Mouse (Mus musculus): ENCODE data around the gene Tbc1d22a. TPM values are rescaled to one million over a fixed set of nuclear protein-coding genes. Genes with fewer than 3 reads are reported as not detected.

The Tbc1d22a gene
- polyA plus RNA-seq, 1 experiment, result 30.5 TPM

- Histone ChIP-seq H3K36me3 (ENCODE audit: control insufficient read depth, insufficient read depth) (no peaks in the 10 kb centered on the region), H3K4me2 (ENCODE audit: low read depth) (no peak overlapping the region)
- TF ChIP-seq E2F4 (IDR thresholded peaks at IDR 0.05; ENCODE audit: insufficient read depth) (no peak), USF1 (IDR thresholded peaks at IDR 0.05; ENCODE audit: low read depth) (no peak), POLR2A (IDR thresholded peaks at IDR 0.05; ENCODE audit: insufficient read length, low read depth) (no peak), MAX (IDR thresholded peaks at IDR 0.05; ENCODE audit: low read depth) (no peak), REST (IDR thresholded peaks at IDR 0.05; ENCODE audit: insufficient read depth, insufficient read length) (no peak), TCF12 (IDR thresholded peaks at IDR 0.05; ENCODE audit: insufficient read depth, poor library complexity, severe bottlenecking) (no peak), POLR2AphosphoS2 (IDR thresholded peaks at IDR 0.05; ENCODE audit: insufficient read length, low read depth) (no peak), SRF (IDR thresholded peaks at IDR 0.05; ENCODE audit: control insufficient read depth, insufficient read length, low read depth) (no peak), MYOG (IDR thresholded peaks at IDR 0.05; ENCODE audit: control insufficient read depth in 1 of 3, insufficient read depth in 1 of 3, insufficient read length in 2 of 3, low read depth in 2 of 3) (no peak), CEBPB (IDR thresholded peaks at IDR 0.05; ENCODE audit: insufficient read depth, poor library complexity, severe bottlenecking) (no peak), TCF3 (IDR thresholded peaks at IDR 0.05; ENCODE audit: insufficient read length, low read depth) (no peak), MYOD1 (IDR thresholded peaks at IDR 0.05; ENCODE audit: control insufficient read depth in 1 of 3, insufficient read length in 2 of 3, low read depth in 2 of 3) (no peak)
Observed at GRCm38 (mm10) chr15:86344906-86345331, 130.7 kb downstream of the Tbc1d22a start.

GRCm38 (mm10) chr15:86345907-86346306 lies 131.6 kb downstream of the Tbc1d22a start:
- no peak for TF ChIP-seq MYOG (IDR thresholded peaks at IDR 0.05; ENCODE audit: control insufficient read depth in 1 of 3, insufficient read depth in 1 of 3, insufficient read length in 2 of 3, low read depth in 2 of 3)
- no peak for TF ChIP-seq CEBPB (IDR thresholded peaks at IDR 0.05; ENCODE audit: insufficient read depth, poor library complexity, severe bottlenecking)
- TF ChIP-seq TCF3 (IDR thresholded peaks at IDR 0.05; ENCODE audit: insufficient read length, low read depth), result no peak
- no peak for TF ChIP-seq E2F4 (IDR thresholded peaks at IDR 0.05; ENCODE audit: insufficient read depth)
- TF ChIP-seq USF1 (IDR thresholded peaks at IDR 0.05; ENCODE audit: low read depth), result no peak
- TF ChIP-seq POLR2A (IDR thresholded peaks at IDR 0.05; ENCODE audit: insufficient read length, low read depth), result no peak
- TF ChIP-seq TCF12 (IDR thresholded peaks at IDR 0.05; ENCODE audit: insufficient read depth, poor library complexity, severe bottlenecking), result no peak
- TF ChIP-seq MYOD1 (IDR thresholded peaks at IDR 0.05; ENCODE audit: control insufficient read depth in 1 of 3, insufficient read length in 2 of 3, low read depth in 2 of 3), result no peak
- TF ChIP-seq MAX (IDR thresholded peaks at IDR 0.05; ENCODE audit: low read depth), result no peak
- TF ChIP-seq REST (IDR thresholded peaks at IDR 0.05; ENCODE audit: insufficient read depth, insufficient read length), result no peak
- TF ChIP-seq POLR2AphosphoS2 (IDR thresholded peaks at IDR 0.05; ENCODE audit: insufficient read length, low read depth), result no peak
- no peak for TF ChIP-seq SRF (IDR thresholded peaks at IDR 0.05; ENCODE audit: control insufficient read depth, insufficient read length, low read depth)
- H3K27me3 ChIP-seq (ENCODE audit: control insufficient read depth, insufficient read depth, insufficient read length), result no peaks in the 10 kb centered on the region
- H3K4me3 ChIP-seq, result no peak overlapping the region
- no peak overlapping the region for H3K4me2 ChIP-seq (ENCODE audit: low read depth)
- no peak overlapping the region for H3ac ChIP-seq (ENCODE audit: control insufficient read depth, insufficient read length)
- H3K36me3 ChIP-seq (ENCODE audit: control insufficient read depth, insufficient read depth), result no peaks in the 10 kb centered on the region
- H3K79me2 ChIP-seq (ENCODE audit: control insufficient read depth, insufficient read depth), result no peaks in the 10 kb centered on the region

More at GRCm38 (mm10) chr15:86344906-86345331, 130.7 kb downstream of the Tbc1d22a start:
- H3K4me3 ChIP-seq, result no peak overlapping the region
- H3K27me3 ChIP-seq (ENCODE audit: control insufficient read depth, insufficient read depth, insufficient read length), result no peaks in the 10 kb centered on the region
- no peak overlapping the region for H3ac ChIP-seq (ENCODE audit: control insufficient read depth, insufficient read length)
- H3K79me2 ChIP-seq (ENCODE audit: control insufficient read depth, insufficient read depth), result no peaks in the 10 kb centered on the region

GRCm38 (mm10) chr15:86346606-86347005 lies 132.3 kb downstream of the Tbc1d22a start:
- Histone ChIP-seq H3K4me3 (no peak overlapping the region), H3K27me3 (ENCODE audit: control insufficient read depth, insufficient read depth, insufficient read length) (no peaks in the 10 kb centered on the region), H3K79me2 (ENCODE audit: control insufficient read depth, insufficient read depth) (no peaks in the 10 kb centered on the region), H3ac (ENCODE audit: control insufficient read depth, insufficient read length) (no peak overlapping the region), H3K4me2 (ENCODE audit: low read depth) (no peak overlapping the region), H3K36me3 (ENCODE audit: control insufficient read depth, insufficient read depth) (no peaks in the 10 kb centered on the region)
- TF ChIP-seq POLR2AphosphoS2 (IDR thresholded peaks at IDR 0.05; ENCODE audit: insufficient read length, low read depth), result no peak
- TF ChIP-seq MAX (IDR thresholded peaks at IDR 0.05; ENCODE audit: low read depth), result no peak

- Histone ChIP-seq H3ac (ENCODE audit: control insufficient read depth, insufficient read length) (no peak overlapping the region), H3K36me3 (ENCODE audit: control insufficient read depth, insufficient read depth) (no peaks in the 10 kb centered on the region), H3K27me3 (ENCODE audit: control insufficient read depth, insufficient read depth, insufficient read length) (no peaks in the 10 kb centered on the region), H3K79me2 (ENCODE audit: control insufficient read depth, insufficient read depth) (no peaks in the 10 kb centered on the region), H3K4me2 (ENCODE audit: low read depth) (no peak overlapping the region), H3K4me3 (no peak overlapping the region)
- TF ChIP-seq REST (IDR thresholded peaks at IDR 0.05; ENCODE audit: insufficient read depth, insufficient read length) (no peak), SRF (IDR thresholded peaks at IDR 0.05; ENCODE audit: control insufficient read depth, insufficient read length, low read depth) (no peak), POLR2AphosphoS2 (IDR thresholded peaks at IDR 0.05; ENCODE audit: insufficient read length, low read depth) (no peak), TCF3 (IDR thresholded peaks at IDR 0.05; ENCODE audit: insufficient read length, low read depth) (no peak), CEBPB (IDR thresholded peaks at IDR 0.05; ENCODE audit: insufficient read depth, poor library complexity, severe bottlenecking) (no peak), POLR2A (IDR thresholded peaks at IDR 0.05; ENCODE audit: insufficient read length, low read depth) (no peak), USF1 (IDR thresholded peaks at IDR 0.05; ENCODE audit: low read depth) (no peak), MYOG (IDR thresholded peaks at IDR 0.05; ENCODE audit: control insufficient read depth in 1 of 3, insufficient read depth in 1 of 3, insufficient read length in 2 of 3, low read depth in 2 of 3) (no peak), MYOD1 (IDR thresholded peaks at IDR 0.05; ENCODE audit: control insufficient read depth in 1 of 3, insufficient read length in 2 of 3, low read depth in 2 of 3) (no peak), TCF12 (IDR thresholded peaks at IDR 0.05; ENCODE audit: insufficient read depth, poor library complexity, severe bottlenecking) (no peak), MAX (IDR thresholded peaks at IDR 0.05; ENCODE audit: low read depth) (no peak), E2F4 (IDR thresholded peaks at IDR 0.05; ENCODE audit: insufficient read depth) (no peak)
Observed at GRCm38 (mm10) chr15:86354932-86355331, 140.7 kb downstream of the Tbc1d22a start.

- Histone ChIP-seq H3K27me3 (ENCODE audit: control insufficient read depth, insufficient read depth, insufficient read length) (no peaks in the 10 kb centered on the region), H3K36me3 (ENCODE audit: control insufficient read depth, insufficient read depth) (no peaks in the 10 kb centered on the region), H3K4me3 (no peak overlapping the region), H3K79me2 (ENCODE audit: control insufficient read depth, insufficient read depth) (no peaks in the 10 kb centered on the region), H3ac (ENCODE audit: control insufficient read depth, insufficient read length) (no peak overlapping the region), H3K4me2 (ENCODE audit: low read depth) (no peak overlapping the region)
- no peak for TF ChIP-seq MYOG (IDR thresholded peaks at IDR 0.05; ENCODE audit: control insufficient read depth in 1 of 3, insufficient read depth in 1 of 3, insufficient read length in 2 of 3, low read depth in 2 of 3)
- no peak for TF ChIP-seq CEBPB (IDR thresholded peaks at IDR 0.05; ENCODE audit: insufficient read depth, poor library complexity, severe bottlenecking)
- TF ChIP-seq POLR2A (IDR thresholded peaks at IDR 0.05; ENCODE audit: insufficient read length, low read depth), result no peak
- TF ChIP-seq E2F4 (IDR thresholded peaks at IDR 0.05; ENCODE audit: insufficient read depth), result no peak
- no peak for TF ChIP-seq MAX (IDR thresholded peaks at IDR 0.05; ENCODE audit: low read depth)
- no peak for TF ChIP-seq TCF12 (IDR thresholded peaks at IDR 0.05; ENCODE audit: insufficient read depth, poor library complexity, severe bottlenecking)
- TF ChIP-seq REST (IDR thresholded peaks at IDR 0.05; ENCODE audit: insufficient read depth, insufficient read length), result no peak
- TF ChIP-seq TCF3 (IDR thresholded peaks at IDR 0.05; ENCODE audit: insufficient read length, low read depth), result no peak
- TF ChIP-seq MYOD1 (IDR thresholded peaks at IDR 0.05; ENCODE audit: control insufficient read depth in 1 of 3, insufficient read length in 2 of 3, low read depth in 2 of 3), result no peak
- no peak for TF ChIP-seq USF1 (IDR thresholded peaks at IDR 0.05; ENCODE audit: low read depth)
- no peak for TF ChIP-seq SRF (IDR thresholded peaks at IDR 0.05; ENCODE audit: control insufficient read depth, insufficient read length, low read depth)
- TF ChIP-seq POLR2AphosphoS2 (IDR thresholded peaks at IDR 0.05; ENCODE audit: insufficient read length, low read depth), result no peak
Observed at GRCm38 (mm10) chr15:86355857-86356256, 141.6 kb downstream of the Tbc1d22a start.
